Mouse (Mus musculus) heart, embryonic 15.5 days (tissue): ENCODE data around the gene Cypt14. TPM values are rescaled to one million over a fixed set of nuclear protein-coding genes. Genes with fewer than 3 reads are reported as not detected.
"Not testable (repeated sequence)": the region's sequence is repeated elsewhere in the genome, so short reads cannot be mapped to it uniquely, and the experiment has no call there.

Experiments used
- ATAC-seq: fragments of 200-750 bp; cut with Nextera tagmentation; replicated peaks from 2 replicates; pipeline ENCODE4 v1.8.0; 2017; ENCODE audit warnings: low read depth, moderate TSS enrichment; ENCODE audit not compliant: insufficient number of reproducible peaks, insufficient read depth, low FRiP score
- H3K27ac ChIP-seq: fragments of 300-500 bp; sonication (generic); 2 replicates; pipeline ENCODE4 v1.5.1; 2015; ENCODE audit warnings: mild to moderate bottlenecking, inconsistent platforms
- H3K27me3 ChIP-seq: fragments of 300-500 bp; sonication (generic); 2 replicates; pipeline ENCODE4 v1.6.1; 2015; ENCODE audit warnings: inconsistent platforms
- H3K36me3 ChIP-seq: fragments of 300-500 bp; sonication (generic); 2 replicates; pipeline ENCODE4 v1.6.1; 2015; ENCODE audit warnings: mild to moderate bottlenecking, inconsistent platforms
- H3K4me1 ChIP-seq: fragments of 300-500 bp; sonication (generic); replicated peaks from 2 replicates; pipeline ENCODE4 v1.6.1; 2015; ENCODE audit warnings: inconsistent platforms
- H3K4me2 ChIP-seq: fragments of 300-500 bp; sonication (generic); 2 replicates; pipeline ENCODE4 v1.6.1; 2015; ENCODE audit warnings: inconsistent platforms, mild to moderate bottlenecking, moderate library complexity
- H3K4me3 ChIP-seq: fragments of 300-500 bp; sonication (generic); 2 replicates; pipeline ENCODE4 v1.5.1; 2015; ENCODE audit warnings: mild to moderate bottlenecking, inconsistent platforms
- H3K9ac ChIP-seq: fragments of 300-500 bp; sonication (generic); 2 replicates; pipeline ENCODE4 v1.6.1; 2015; ENCODE audit warnings: mild to moderate bottlenecking, inconsistent platforms
- H3K9me3 ChIP-seq: fragments of 300-500 bp; sonication (generic); replicated peaks from 2 replicates; pipeline ENCODE4 v1.6.1; 2016; ENCODE audit warnings: inconsistent platforms
- WGBS: fragments of 180-500 bp; shearing (Covaris S2); methylation state at CpG from one replicate; pipeline ENCODE4 v1.1.7; 2015; ENCODE audit warnings: mixed read lengths; 5-methylcytosine and 5-hydroxymethylcytosine counted together
- polyA plus RNA-seq: library from polyadenylated mRNA; unstranded; fragments of >200 nt; fragmentation: Nextera tagmentation; extraction: Ambion mirVana; gene quantifications from 2 replicates; pipeline ENCODE4 v1.2.1, GENCODE M21; 2015

Gene Cypt14
- polyA plus RNA-seq: not detected in 2 replicates

DNA sequence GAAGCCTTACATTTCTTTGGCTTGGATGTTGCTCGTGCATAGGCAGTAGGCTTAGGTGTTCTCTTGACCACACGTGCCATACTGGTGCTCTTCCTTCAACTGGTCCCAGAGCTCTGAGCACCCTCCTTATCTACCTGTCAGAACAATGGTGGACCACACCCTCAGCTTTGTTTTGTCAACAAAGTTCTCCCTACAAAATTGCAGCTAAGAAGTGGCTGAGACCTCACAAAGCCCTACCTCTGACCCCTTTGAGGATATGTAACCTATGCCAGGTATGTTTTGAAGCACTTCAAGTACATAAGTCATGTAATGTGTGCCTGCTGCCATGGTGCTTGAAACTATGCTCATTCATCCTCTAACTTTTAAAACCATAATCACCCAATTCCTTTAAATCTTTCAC, at the start of gene Cypt14:
Gene Cypt14, minus strand, starts transcription at position 101 of the 400 bp plus-strand sequence.
- not testable (repeated sequence) for H3K36me3 ChIP-seq, H3K27me3 ChIP-seq, H3K9me3 ChIP-seq, H3K27ac ChIP-seq, H3K4me2 ChIP-seq, ATAC-seq, H3K9ac ChIP-seq, H3K4me3 ChIP-seq, H3K4me1 ChIP-seq
- 75% methylated on average over 2 of the region's 2 CpGs for WGBS
